Mouse (Mus musculus): Measurements from ENCODE around the gene Fbxw7. TPM values are rescaled to one million over a fixed set of nuclear protein-coding genes. Genes with fewer than 3 reads are reported as not detected.

Fbxw7 gene
- polyA plus RNA-seq, 1 experiment from 2014 or later, result 9.4 TPM

- Histone ChIP-seq H3K9ac (no peak overlapping the region), H3K4me3 (no peak overlapping the region), H3K36me3 (no peaks in the 10 kb centered on the region), H3K27me3 (no peaks in the 10 kb centered on the region), H3K4me1 (peaks cover 2% of the 10 kb centered on the region), H3K9me3 (no peaks in the 10 kb centered on the region), H3K4me2 (no peak overlapping the region), H3K27ac (no peak overlapping the region)
- ATAC-seq (ENCODE audit: borderline replicate concordance, extremely low read depth, low FRiP score, low TSS enrichment), result no peak
- WGBS, result 58% methylated on average over 3 of the region's 3 CpGs
These were observed 7.2 kb upstream of the Fbxw7 start for GRCm38 (mm10) chr3:84807826-84808225.

GRCm38 (mm10) chr3:84808906-84809305 lies 6.2 kb upstream of the Fbxw7 start:
- H3K4me2 ChIP-seq, result no peak overlapping the region
- no peak overlapping the region for H3K4me3 ChIP-seq
- H3K9ac ChIP-seq, result no peak overlapping the region
- no peaks in the 10 kb centered on the region for H3K27me3 ChIP-seq
- peaks cover 8% of the 10 kb centered on the region for H3K4me1 ChIP-seq
- H3K27ac ChIP-seq, result no peak overlapping the region
- H3K9me3 ChIP-seq, result no peaks in the 10 kb centered on the region
- H3K36me3 ChIP-seq, result no peaks in the 10 kb centered on the region
- ATAC-seq (ENCODE audit: borderline replicate concordance, extremely low read depth, low FRiP score, low TSS enrichment), result no peak

GRCm38 (mm10) chr3:84810803-84811202 lies 4.3 kb upstream of the Fbxw7 start:
- ATAC-seq (ENCODE audit: borderline replicate concordance, extremely low read depth, low FRiP score, low TSS enrichment), result no peak
- no peaks in the 10 kb centered on the region for H3K36me3 ChIP-seq
- H3K9me3 ChIP-seq, result no peaks in the 10 kb centered on the region
- peaks cover 11% of the 10 kb centered on the region for H3K4me1 ChIP-seq
- no peak overlapping the region for H3K4me2 ChIP-seq
- no peak overlapping the region for H3K27ac ChIP-seq
- H3K4me3 ChIP-seq, result no peak overlapping the region
- H3K27me3 ChIP-seq, result no peaks in the 10 kb centered on the region
- no peak overlapping the region for H3K9ac ChIP-seq

DNA sequence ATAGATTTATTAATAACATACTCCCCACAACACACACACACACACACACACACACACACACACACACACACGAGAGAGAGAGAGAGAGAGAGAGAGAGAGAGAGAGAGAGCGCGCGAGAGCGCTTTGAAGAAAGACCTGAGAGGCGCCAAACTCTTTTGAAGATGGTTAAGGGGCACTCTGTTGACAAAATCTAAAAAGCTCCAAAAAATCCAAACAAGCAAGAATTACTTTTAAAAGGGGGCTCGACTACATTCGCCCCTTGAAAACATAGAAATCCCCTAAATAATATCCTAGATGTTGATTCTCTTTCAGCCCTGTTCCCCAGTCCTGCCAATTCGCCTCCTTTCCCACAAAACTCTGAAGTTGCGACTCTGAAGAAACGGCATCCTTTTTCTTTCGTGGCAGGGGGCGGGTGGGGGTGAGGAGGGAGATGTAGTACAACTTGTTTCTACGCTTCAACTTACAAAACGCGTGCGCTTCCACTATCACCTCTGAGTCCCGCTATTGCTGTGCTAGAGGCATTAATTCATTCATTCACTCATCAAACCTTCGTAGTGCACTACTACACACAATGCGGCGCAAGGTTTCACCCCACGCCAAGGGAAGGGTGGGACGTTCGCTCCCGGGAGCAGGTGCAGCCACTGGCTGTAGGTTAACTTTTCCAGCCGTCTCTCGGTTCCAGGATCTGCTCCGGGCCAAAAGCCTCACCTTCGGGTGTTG lies 1.5 kb upstream of the Fbxw7 start:
- H3K9me3 ChIP-seq, result no peaks in the 10 kb centered on the region
- H3K4me3 ChIP-seq, result peak overlapping the region; percentile 85
- peak overlapping the region; percentile 53 for H3K9ac ChIP-seq
- peaks cover 19% of the 10 kb centered on the region for H3K4me1 ChIP-seq
- H3K4me2 ChIP-seq, result peak overlapping the region; percentile 77
- peak overlapping the region; percentile 96 for H3K27ac ChIP-seq
- no peaks in the 10 kb centered on the region for H3K36me3 ChIP-seq
- under 1% methylated on average over 29 of the region's 29 CpGs for WGBS
- ATAC-seq (ENCODE audit: borderline replicate concordance, extremely low read depth, low FRiP score, low TSS enrichment), result peak; percentile 30
- H3K27me3 ChIP-seq, result no peaks in the 10 kb centered on the region

GRCm38 (mm10) chr3:84814157-84814761 lies 809 bp upstream of the Fbxw7 start:
- WGBS, result under 1% methylated on average over 56 of the region's 60 CpGs

DNA sequence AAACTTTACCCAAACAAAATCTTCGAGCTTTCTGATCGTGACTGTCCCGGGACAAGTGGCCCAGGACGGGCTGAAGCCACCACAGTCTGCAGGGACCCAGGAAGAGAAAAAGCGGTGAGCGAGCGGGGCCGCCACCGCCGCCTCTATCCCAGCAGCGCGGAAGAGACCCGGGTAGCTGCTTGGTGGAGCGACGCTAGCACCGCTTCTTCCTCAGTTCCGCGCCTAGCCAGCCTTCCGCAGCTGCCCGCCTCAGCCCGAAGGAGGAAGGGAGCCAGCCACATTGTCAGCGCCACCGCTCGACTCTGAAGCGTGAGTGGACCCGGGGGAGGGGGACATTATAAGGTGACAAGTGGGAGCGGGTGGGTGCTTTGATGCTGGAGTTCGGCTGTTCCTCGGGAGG lies 393 bp downstream of the Fbxw7 start:
- 2% methylated on average over 29 of the region's 29 CpGs for WGBS
- H3K4me3 ChIP-seq, result peak overlapping the region; percentile 85
- peaks cover 19% of the 10 kb centered on the region for H3K4me1 ChIP-seq
- H3K27ac ChIP-seq, result peak overlapping the region; percentile 96
- no peaks in the 10 kb centered on the region for H3K9me3 ChIP-seq
- H3K4me2 ChIP-seq, result peak overlapping the region; percentile 90
- H3K9ac ChIP-seq, result peak overlapping the region; percentile 91
- no peaks in the 10 kb centered on the region for H3K27me3 ChIP-seq
- H3K36me3 ChIP-seq, result no peaks in the 10 kb centered on the region
- ATAC-seq (ENCODE audit: borderline replicate concordance, extremely low read depth, low FRiP score, low TSS enrichment), result peak; percentile 9; the same call in 1 of the 2 replicates

More at GRCm38 (mm10) chr3:84814157-84814761, 809 bp upstream of the Fbxw7 start:
- Histone ChIP-seq H3K4me1 (peaks cover 19% of the 10 kb centered on the region), H3K4me2 (peak overlapping the region; percentile 90), H3K27me3 (no peaks in the 10 kb centered on the region), H3K27ac (peak overlapping the region; percentile 96), H3K4me3 (peak overlapping the region; percentile 85), H3K9ac (peak overlapping the region; percentile 91), H3K9me3 (no peaks in the 10 kb centered on the region), H3K36me3 (no peaks in the 10 kb centered on the region)
- ATAC-seq (ENCODE audit: borderline replicate concordance, extremely low read depth, low FRiP score, low TSS enrichment), result peak; percentile 98

DNA sequence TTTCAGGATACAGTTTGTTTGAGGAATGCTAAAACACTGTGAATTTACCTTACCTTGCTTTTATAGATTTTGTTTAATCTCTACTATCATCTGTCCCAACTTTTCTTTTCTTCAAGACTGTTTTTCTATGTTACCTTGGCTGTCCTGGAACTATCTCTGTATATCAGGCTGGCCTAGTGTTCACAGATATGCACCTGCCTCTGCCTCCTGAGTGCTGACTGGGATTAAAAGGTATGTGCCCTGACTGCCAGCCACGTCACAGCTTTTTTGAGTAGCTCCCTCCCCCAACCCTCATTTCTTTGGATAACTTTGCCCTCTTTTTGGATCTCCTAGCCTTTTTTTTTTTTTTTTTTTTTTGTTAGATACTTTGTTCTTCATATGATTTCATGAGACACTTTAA lies 1.9 kb downstream of the Fbxw7 start:
- Histone ChIP-seq H3K4me2 (no peak overlapping the region), H3K9ac (no peak overlapping the region), H3K4me3 (no peak overlapping the region), H3K27ac (no peak overlapping the region), H3K4me1 (peaks cover 19% of the 10 kb centered on the region), H3K27me3 (no peaks in the 10 kb centered on the region), H3K36me3 (no peaks in the 10 kb centered on the region), H3K9me3 (no peaks in the 10 kb centered on the region)
- ATAC-seq (ENCODE audit: borderline replicate concordance, extremely low read depth, low FRiP score, low TSS enrichment), result no peak
- WGBS, result 62% methylated on average over 1 of the region's 1 CpGs

DNA sequence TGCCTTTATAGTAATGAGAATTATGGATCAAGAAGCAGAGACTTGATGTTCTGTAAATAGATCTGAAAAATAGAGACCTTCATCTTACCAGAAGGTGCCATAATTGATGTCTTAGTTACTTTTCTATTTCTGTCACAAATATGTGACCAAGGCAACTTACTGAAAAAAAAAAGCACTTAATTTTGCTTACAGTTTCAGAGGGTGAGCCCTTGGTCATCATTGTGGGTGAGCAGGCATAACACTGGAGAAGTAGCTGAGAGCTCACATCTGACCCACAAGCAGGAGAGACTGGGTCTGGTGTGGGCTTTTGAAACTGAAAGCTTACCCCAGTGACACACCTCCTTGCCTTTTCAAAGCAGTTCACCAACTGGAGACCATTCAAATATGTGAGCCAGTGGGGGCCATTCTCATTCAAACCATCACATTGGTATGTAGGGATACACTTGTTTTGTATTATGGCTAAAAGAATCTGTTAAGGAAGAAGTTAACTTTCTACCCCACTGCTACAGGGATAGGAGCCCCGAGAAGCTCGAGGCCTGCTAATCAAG lies 5.7 kb downstream of the Fbxw7 start:
- no peaks in the 10 kb centered on the region for H3K9me3 ChIP-seq

GRCm38 (mm10) chr3:84825990-84826389 lies 10.9 kb downstream of the Fbxw7 start:
- H3K9me3 ChIP-seq, result no peaks in the 10 kb centered on the region

More for the DNA sequence above, 5.7 kb downstream of the Fbxw7 start:
- Histone ChIP-seq H3K27ac (no peak overlapping the region), H3K36me3 (no peaks in the 10 kb centered on the region), H3K4me3 (no peak overlapping the region), H3K4me2 (no peak overlapping the region), H3K4me1 (peaks cover 9% of the 10 kb centered on the region), H3K27me3 (no peaks in the 10 kb centered on the region), H3K9ac (no peak overlapping the region)
- whole genome bisulfite sequencing, result 76% methylated on average over 2 of the region's 2 CpGs
- ATAC-seq (ENCODE audit: borderline replicate concordance, extremely low read depth, low FRiP score, low TSS enrichment), result no peak

GRCm38 (mm10) chr3:84826405-84826804 lies 11.3 kb downstream of the Fbxw7 start:
- Histone ChIP-seq H3K27ac (no peak overlapping the region), H3K27me3 (no peaks in the 10 kb centered on the region), H3K4me3 (no peak overlapping the region), H3K4me1 (no peaks in the 10 kb centered on the region), H3K9ac (no peak overlapping the region), H3K36me3 (no peaks in the 10 kb centered on the region), H3K9me3 (no peaks in the 10 kb centered on the region), H3K4me2 (no peak overlapping the region)
- no peak for ATAC-seq (ENCODE audit: borderline replicate concordance, extremely low read depth, low FRiP score, low TSS enrichment)
- 66% methylated on average over 3 of the region's 3 CpGs for WGBS

More at GRCm38 (mm10) chr3:84825990-84826389, 10.9 kb downstream of the Fbxw7 start:
- no peak for ATAC-seq (ENCODE audit: borderline replicate concordance, extremely low read depth, low FRiP score, low TSS enrichment)
- Histone ChIP-seq H3K4me1 (no peaks in the 10 kb centered on the region), H3K36me3 (no peaks in the 10 kb centered on the region), H3K9ac (no peak overlapping the region), H3K27me3 (no peaks in the 10 kb centered on the region), H3K4me3 (no peak overlapping the region), H3K27ac (no peak overlapping the region), H3K4me2 (no peak overlapping the region)
- WGBS, result 31% methylated on average over 5 of the region's 5 CpGs

- 80% methylated on average over 3 of the region's 3 CpGs for WGBS
- no peaks in the 10 kb centered on the region for H3K4me1 ChIP-seq
These were observed 11.9 kb downstream of the Fbxw7 start for GRCm38 (mm10) chr3:84826938-84827337.

DNA sequence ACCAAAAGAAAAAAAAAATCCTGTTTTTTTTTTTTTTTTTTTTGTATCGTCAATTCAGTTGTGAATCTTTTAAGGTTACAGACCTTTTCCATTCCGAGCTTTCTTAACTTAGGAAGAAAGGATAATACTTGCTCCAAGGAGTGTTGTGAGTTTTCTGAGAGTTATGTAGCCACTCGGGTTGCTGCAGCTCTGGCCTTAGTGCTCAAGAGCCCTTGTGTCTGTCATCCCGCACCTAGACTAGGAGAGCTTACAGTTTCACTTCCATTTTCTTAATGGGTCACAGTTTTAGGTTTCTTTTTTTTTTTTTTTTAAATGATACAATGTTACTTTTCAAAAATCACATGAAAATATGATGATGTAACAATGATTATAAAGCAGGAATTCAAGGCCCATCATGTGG lies 12.5 kb downstream of the Fbxw7 start:
- Histone ChIP-seq H3K9me3 (no peaks in the 10 kb centered on the region), H3K27me3 (no peaks in the 10 kb centered on the region), H3K4me1 (no peaks in the 10 kb centered on the region), H3K36me3 (no peaks in the 10 kb centered on the region), H3K4me2 (no peak overlapping the region), H3K9ac (no peak overlapping the region), H3K27ac (no peak overlapping the region), H3K4me3 (no peak overlapping the region)
- WGBS, result 59% methylated on average over 4 of the region's 4 CpGs
- no peak for ATAC-seq (ENCODE audit: borderline replicate concordance, extremely low read depth, low FRiP score, low TSS enrichment)

More at GRCm38 (mm10) chr3:84826938-84827337, 11.9 kb downstream of the Fbxw7 start:
- H3K9me3 ChIP-seq, result no peaks in the 10 kb centered on the region
- no peak overlapping the region for H3K27ac ChIP-seq
- no peak for ATAC-seq (ENCODE audit: borderline replicate concordance, extremely low read depth, low FRiP score, low TSS enrichment)
- H3K9ac ChIP-seq, result no peak overlapping the region
- no peak overlapping the region for H3K4me3 ChIP-seq
- H3K36me3 ChIP-seq, result no peaks in the 10 kb centered on the region
- H3K27me3 ChIP-seq, result no peaks in the 10 kb centered on the region
- H3K4me2 ChIP-seq, result no peak overlapping the region
